Mouse (Mus musculus) liver, adult 2 months (tissue): ENCODE results near the gene Bcas3. TPM values are rescaled to one million over a fixed set of nuclear protein-coding genes. Genes with fewer than 3 reads are reported as not detected.
A peak's percentile ranks its signal among the peaks of the same experiment; 100 is the strongest.

Experiments used
- DNase-seq: peaks from one replicate; pipeline ENCODE4 v3.0.0-alpha.2; 2011; ENCODE audit warnings: low read depth, low spot score; ENCODE audit errors: extremely low read depth
- H3K27ac ChIP-seq: fragments of 200-500 bp; replicated peaks from 2 replicates; pipeline ENCODE4 v1.5.1; 2012; ENCODE audit warnings: low read depth, mild to moderate bottlenecking, control low read depth, inconsistent platforms, low read length; ENCODE audit not compliant: insufficient read depth
- H3K27me3 ChIP-seq: fragments of 200-500 bp; 2 replicates; pipeline ENCODE4 v1.6.1; 2012; ENCODE audit warnings: mild to moderate bottlenecking, moderate library complexity, low read length, inconsistent platforms; ENCODE audit not compliant: control insufficient read depth, insufficient read depth
- H3K36me3 ChIP-seq: fragments of 200-500 bp; 2 replicates; pipeline ENCODE4 v1.6.1; 2012; ENCODE audit warnings: low read length, inconsistent platforms; ENCODE audit not compliant: control insufficient read depth, insufficient read depth
- H3K4me1 ChIP-seq: fragments of 200-500 bp; 2 replicates; pipeline ENCODE4 v1.6.1; 2011; ENCODE audit warnings: low read length; ENCODE audit not compliant: control insufficient read depth, insufficient read depth
- H3K4me3 ChIP-seq: fragments of 200-500 bp; 2 replicates; pipeline ENCODE4 v1.5.1; 2011; ENCODE audit warnings: low read depth, mild to moderate bottlenecking, control low read depth, low read length, moderate library complexity; ENCODE audit not compliant: insufficient read depth
- H3K79me2 ChIP-seq: fragments of 200-500 bp; 2 replicates; pipeline ENCODE4 v1.6.1; 2012; ENCODE audit warnings: inconsistent platforms, mild to moderate bottlenecking, low read length, moderate library complexity; ENCODE audit not compliant: control insufficient read depth, insufficient read depth
- H3K9ac ChIP-seq: fragments of 200-500 bp; 2 replicates; pipeline ENCODE4 v1.6.1; 2012; ENCODE audit warnings: low read depth, mild to moderate bottlenecking, control low read depth, inconsistent platforms, low read length
- CTCF ChIP-seq: fragments of 200-500 bp; IDR thresholded peaks from 2 replicates; pipeline ENCODE4 v1.5.1; 2011; ENCODE audit warnings: low read depth, low read length, control low read depth
- POLR2A ChIP-seq: fragments of 200-500 bp; IDR thresholded peaks from 2 replicates; pipeline ENCODE4 v1.6.1; 2011; ENCODE audit warnings: low read length, control low read depth; ENCODE audit not compliant: insufficient read depth; ENCODE audit errors: extremely low read depth
- WGBS: fragments of 180-500 bp; shearing (Covaris S2); methylation state at CpG from one replicate; pipeline ENCODE4 v1.1.7; 2018; 5-methylcytosine and 5-hydroxymethylcytosine counted together
- polyA plus RNA-seq: library from polyadenylated mRNA; depleted of rRNA; stranded (reverse); fragments of >200 nt; gene quantifications from 2 replicates; pipeline ENCODE4 v1.2.3, GENCODE M21; 2012
- total RNA-seq: library from RNA; depleted of rRNA; stranded (reverse); fragments of >200 nt; gene quantifications from 2 replicates; pipeline ENCODE4 v1.2.3, GENCODE M21; 2014

Bcas3 gene
- total and polyA plus RNA-seq, 2 experiments, result 16.5 to 21.4 TPM

- Histone ChIP-seq H3K27ac (no peak overlapping the region), H3K4me1 (no peaks in the 10 kb centered on the region), H3K27me3 (no peaks in the 10 kb centered on the region), H3K79me2 (no peaks in the 10 kb centered on the region), H3K4me3 (no peak overlapping the region), H3K9ac (no peak overlapping the region), H3K36me3 (no peaks in the 10 kb centered on the region)
- WGBS, result over 99% methylated on average over 3 of the region's 3 CpGs
- DNase-seq, result no peak
- TF ChIP-seq CTCF (no peak), POLR2A (no peak)
These were observed 250.8 kb downstream of the Bcas3 start for GRCm38 (mm10) chr11:85603546-85604322.

GRCm38 (mm10) chr11:85609303-85609940, 256.5 kb downstream of the Bcas3 start:
- Histone ChIP-seq H3K27me3 (no peaks in the 10 kb centered on the region), H3K79me2 (no peaks in the 10 kb centered on the region), H3K9ac (no peak overlapping the region), H3K4me3 (no peak overlapping the region), H3K36me3 (no peaks in the 10 kb centered on the region), H3K4me1 (peaks cover 4% of the 10 kb centered on the region; the same call in 1 of the 2 replicates), H3K27ac (no peak overlapping the region)
- DNase-seq, result peak; percentile 20
- no peak for TF ChIP-seq CTCF
- no peak for TF ChIP-seq POLR2A
- WGBS, result 68% methylated on average over 5 of the region's 5 CpGs

GRCm38 (mm10) chr11:85613035-85613434, 260.1 kb downstream of the Bcas3 start:
- no peaks in the 10 kb centered on the region for H3K27me3 ChIP-seq
- H3K36me3 ChIP-seq, result no peaks in the 10 kb centered on the region
- H3K27ac ChIP-seq, result no peak overlapping the region
- TF ChIP-seq CTCF, result no peak
- no peak for TF ChIP-seq POLR2A
- no peak overlapping the region for H3K9ac ChIP-seq
- DNase-seq, result peak; percentile 33
- H3K4me1 ChIP-seq, result peaks cover 4% of the 10 kb centered on the region; the same call in 1 of the 2 replicates
- no peak overlapping the region for H3K4me3 ChIP-seq
- 77% methylated on average over 5 of the region's 5 CpGs for WGBS
- H3K79me2 ChIP-seq, result no peaks in the 10 kb centered on the region

GRCm38 (mm10) chr11:85613586-85613985, 260.6 kb downstream of the Bcas3 start:
- peak; percentile 74 for DNase-seq
- WGBS, result 15% methylated on average over 3 of the region's 3 CpGs
- H3K9ac ChIP-seq, result no peak overlapping the region
- no peaks in the 10 kb centered on the region for H3K36me3 ChIP-seq
- H3K79me2 ChIP-seq, result no peaks in the 10 kb centered on the region
- no peak overlapping the region for H3K4me3 ChIP-seq
- no peak overlapping the region for H3K27ac ChIP-seq
- H3K4me1 ChIP-seq, result peaks cover 4% of the 10 kb centered on the region; the same call in 1 of the 2 replicates
- H3K27me3 ChIP-seq, result no peaks in the 10 kb centered on the region
- TF ChIP-seq CTCF (no peak), POLR2A (no peak)

GRCm38 (mm10) chr11:85614431-85614830, 261.5 kb downstream of the Bcas3 start:
- H3K27me3 ChIP-seq, result no peaks in the 10 kb centered on the region
- H3K36me3 ChIP-seq, result no peaks in the 10 kb centered on the region
- H3K27ac ChIP-seq, result no peak overlapping the region
- H3K9ac ChIP-seq, result no peak overlapping the region
- H3K4me3 ChIP-seq, result no peak overlapping the region
- H3K4me1 ChIP-seq, result peaks cover 4% of the 10 kb centered on the region; the same call in 1 of the 2 replicates
- DNase-seq, result no peak
- WGBS, result 84% methylated on average over 7 of the region's 7 CpGs
- H3K79me2 ChIP-seq, result no peaks in the 10 kb centered on the region
- no peak for TF ChIP-seq POLR2A
- TF ChIP-seq CTCF, result no peak

GRCm38 (mm10) chr11:85615421-85615820, 262.5 kb downstream of the Bcas3 start:
- TF ChIP-seq CTCF (no peak), POLR2A (no peak)
- DNase-seq, result peak; percentile 10
- H3K4me3 ChIP-seq, result no peak overlapping the region
- no peaks in the 10 kb centered on the region for H3K36me3 ChIP-seq
- H3K4me1 ChIP-seq, result peaks cover 4% of the 10 kb centered on the region; the same call in 1 of the 2 replicates
- 78% methylated on average over 7 of the region's 7 CpGs for WGBS
- no peaks in the 10 kb centered on the region for H3K79me2 ChIP-seq
- H3K27ac ChIP-seq, result no peak overlapping the region
- H3K27me3 ChIP-seq, result no peaks in the 10 kb centered on the region
- H3K9ac ChIP-seq, result no peak overlapping the region
